Mouse (Mus musculus) midbrain, embryonic 15.5 days (tissue): ENCODE measurements around the gene Snrpe. TPM values are rescaled to one million over a fixed set of nuclear protein-coding genes. Genes with fewer than 3 reads are reported as not detected.
A peak's percentile ranks its signal among the peaks of the same experiment; 100 is the strongest.

Experiments
- ATAC-seq: fragments of 200-750 bp; cut with Nextera tagmentation; replicated peaks from 2 replicates; pipeline ENCODE4 v1.8.0; 2017; ENCODE audit warnings: moderate TSS enrichment
- H3K27ac ChIP-seq: fragments of 300-500 bp; sonication (generic); 2 replicates; pipeline ENCODE4 v1.5.1; 2015; ENCODE audit warnings: mild to moderate bottlenecking, inconsistent platforms
- H3K27me3 ChIP-seq: fragments of 300-500 bp; sonication (generic); replicated peaks from 2 replicates; pipeline ENCODE4 v1.6.1; 2015; ENCODE audit warnings: inconsistent platforms
- H3K36me3 ChIP-seq: fragments of 300-500 bp; sonication (generic); replicated peaks from 2 replicates; pipeline ENCODE4 v1.6.1; 2015; ENCODE audit warnings: inconsistent platforms
- H3K4me1 ChIP-seq: fragments of 300-500 bp; sonication (generic); 2 replicates; pipeline ENCODE4 v1.6.1; 2015; ENCODE audit warnings: inconsistent platforms
- H3K4me2 ChIP-seq: fragments of 300-500 bp; sonication (generic); 2 replicates; pipeline ENCODE4 v1.6.1; 2015; ENCODE audit warnings: inconsistent platforms, mild to moderate bottlenecking, moderate library complexity
- H3K4me3 ChIP-seq: fragments of 300-500 bp; sonication (generic); 2 replicates; pipeline ENCODE4 v1.5.1; 2015; ENCODE audit warnings: mild to moderate bottlenecking, inconsistent platforms
- H3K9ac ChIP-seq: fragments of 300-500 bp; sonication (generic); 2 replicates; pipeline ENCODE4 v1.6.1; 2015; ENCODE audit warnings: mild to moderate bottlenecking, inconsistent platforms
- H3K9me3 ChIP-seq: fragments of 300-500 bp; sonication (generic); 2 replicates; pipeline ENCODE4 v1.6.1; 2016; ENCODE audit warnings: inconsistent platforms
- WGBS: fragments of 180-500 bp; shearing (Covaris S2); methylation state at CpG from one replicate; pipeline ENCODE4 v1.1.7; 2015; ENCODE audit warnings: mixed read lengths; 5-methylcytosine and 5-hydroxymethylcytosine counted together
- polyA plus RNA-seq: library from polyadenylated mRNA; unstranded; fragments of >200 nt; fragmentation: Nextera tagmentation; extraction: Ambion mirVana; gene quantifications from 2 replicates; pipeline ENCODE4 v1.2.1, GENCODE M21; 2015

Gene Snrpe
- polyA plus RNA-seq = 416 and 427 TPM in 2 replicates

GRCm38 (mm10) chr1:133609771-133610502 is at the start of gene Snrpe:
Gene Snrpe, minus strand, starts transcription at chr1:133610291.
- H3K9ac ChIP-seq = peak within 1 kb of the TSS; percentile 98
- peaks cover 15% of the 10 kb centered on the region for H3K4me1 ChIP-seq
- no peaks in the 10 kb centered on the region for H3K9me3 ChIP-seq
- peaks cover 23% of the 10 kb centered on the region for H3K36me3 ChIP-seq
- H3K4me3 ChIP-seq = peak within 1 kb of the TSS; percentile 100
- peak; percentile 98 for ATAC-seq
- H3K4me2 ChIP-seq = peak within 1 kb of the TSS; percentile 67
- no peaks in the 10 kb centered on the region for H3K27me3 ChIP-seq
- H3K27ac ChIP-seq = peak within 1 kb of the TSS; percentile 96
- under 1% methylated on average over 73 of the region's 73 CpGs for WGBS

- H3K4me3 ChIP-seq = no peak overlapping the region
- no peaks in the 10 kb centered on the region for H3K27me3 ChIP-seq
- H3K4me1 ChIP-seq = peaks cover 51% of the 10 kb centered on the region
- H3K27ac ChIP-seq = no peak overlapping the region
- no peaks in the 10 kb centered on the region for H3K9me3 ChIP-seq
- no peak for ATAC-seq
- H3K9ac ChIP-seq = no peak overlapping the region
- H3K4me2 ChIP-seq = no peak overlapping the region
- no peaks in the 10 kb centered on the region; the same call in 1 of the 2 replicates for H3K36me3 ChIP-seq
- 85% methylated on average over 3 of the region's 3 CpGs for WGBS
These were observed 48.8 kb upstream of the Snrpe start for GRCm38 (mm10) chr1:133658878-133659277.

- 74% methylated on average over 5 of the region's 5 CpGs for WGBS
- no peaks in the 10 kb centered on the region for H3K27me3 ChIP-seq
- no peak overlapping the region for H3K9ac ChIP-seq
- H3K9me3 ChIP-seq = no peaks in the 10 kb centered on the region
- no peaks in the 10 kb centered on the region; the same call in 1 of the 2 replicates for H3K36me3 ChIP-seq
- no peak overlapping the region for H3K27ac ChIP-seq
- no peak overlapping the region for H3K4me2 ChIP-seq
- no peak for ATAC-seq
- H3K4me3 ChIP-seq = no peak overlapping the region
- peaks cover 57% of the 10 kb centered on the region for H3K4me1 ChIP-seq
These were observed 46.7 kb upstream of the Snrpe start for GRCm38 (mm10) chr1:133656811-133657210.

GRCm38 (mm10) chr1:133653033-133653432 is 42.9 kb upstream of the Snrpe start:
- H3K27ac ChIP-seq = no peak overlapping the region
- H3K36me3 ChIP-seq = peaks cover 3% of the 10 kb centered on the region; the same call in 1 of the 2 replicates
- H3K27me3 ChIP-seq = no peaks in the 10 kb centered on the region
- 94% methylated on average over 1 of the region's 1 CpGs for WGBS
- peaks cover 30% of the 10 kb centered on the region for H3K4me1 ChIP-seq
- no peak overlapping the region for H3K9ac ChIP-seq
- H3K4me2 ChIP-seq = no peak overlapping the region
- H3K9me3 ChIP-seq = no peaks in the 10 kb centered on the region
- no peak for ATAC-seq
- H3K4me3 ChIP-seq = no peak overlapping the region

- H3K27ac ChIP-seq = no peak overlapping the region
- H3K36me3 ChIP-seq = peaks cover 9% of the 10 kb centered on the region; the same call in 1 of the 2 replicates
- 95% methylated on average over 7 of the region's 7 CpGs for WGBS
- ATAC-seq = no peak
- no peak overlapping the region for H3K4me2 ChIP-seq
- no peak overlapping the region for H3K4me3 ChIP-seq
- H3K9ac ChIP-seq = no peak overlapping the region
- peaks cover 10% of the 10 kb centered on the region for H3K4me1 ChIP-seq
- H3K9me3 ChIP-seq = no peaks in the 10 kb centered on the region
- H3K27me3 ChIP-seq = no peaks in the 10 kb centered on the region
These were observed 40.4 kb upstream of the Snrpe start for GRCm38 (mm10) chr1:133650288-133651055.

- Histone ChIP-seq H3K4me3 (no peak overlapping the region), H3K27ac (no peak overlapping the region), H3K4me1 (no peaks in the 10 kb centered on the region), H3K9ac (no peak overlapping the region), H3K36me3 (peaks cover 42% of the 10 kb centered on the region; the same call in 1 of the 2 replicates), H3K4me2 (no peak overlapping the region), H3K27me3 (no peaks in the 10 kb centered on the region), H3K9me3 (no peaks in the 10 kb centered on the region)
- 94% methylated on average over 5 of the region's 5 CpGs for WGBS
- ATAC-seq = no peak
These were observed 35.6 kb upstream of the Snrpe start for GRCm38 (mm10) chr1:133645652-133646051.

GRCm38 (mm10) chr1:133641163-133641562 is 31.1 kb upstream of the Snrpe start:
- H3K4me3 ChIP-seq = no peak overlapping the region
- H3K9ac ChIP-seq = no peak overlapping the region
- H3K36me3 ChIP-seq = peaks cover 72% of the 10 kb centered on the region
- no peaks in the 10 kb centered on the region for H3K4me1 ChIP-seq
- no peak overlapping the region for H3K27ac ChIP-seq
- ATAC-seq = no peak
- no peaks in the 10 kb centered on the region for H3K9me3 ChIP-seq
- WGBS = 98% methylated on average over 2 of the region's 2 CpGs
- H3K27me3 ChIP-seq = no peaks in the 10 kb centered on the region
- H3K4me2 ChIP-seq = no peak overlapping the region

GRCm38 (mm10) chr1:133638517-133638916 is 28.4 kb upstream of the Snrpe start:
- Histone ChIP-seq H3K4me1 (no peaks in the 10 kb centered on the region), H3K36me3 (peaks cover 78% of the 10 kb centered on the region), H3K27ac (no peak overlapping the region), H3K4me2 (no peak overlapping the region), H3K4me3 (no peak overlapping the region), H3K27me3 (no peaks in the 10 kb centered on the region), H3K9me3 (no peaks in the 10 kb centered on the region), H3K9ac (no peak overlapping the region)
- no peak for ATAC-seq
- 92% methylated on average over 6 of the region's 6 CpGs for WGBS

- Histone ChIP-seq H3K4me2 (no peak overlapping the region), H3K27me3 (no peaks in the 10 kb centered on the region), H3K9ac (no peak overlapping the region), H3K36me3 (peaks cover 58% of the 10 kb centered on the region), H3K27ac (no peak overlapping the region), H3K9me3 (no peaks in the 10 kb centered on the region), H3K4me3 (no peak overlapping the region), H3K4me1 (no peaks in the 10 kb centered on the region)
- WGBS = 97% methylated on average over 2 of the region's 2 CpGs
- no peak for ATAC-seq
These were observed 22.1 kb upstream of the Snrpe start for GRCm38 (mm10) chr1:133632168-133632567.

GRCm38 (mm10) chr1:133625052-133625451 is 15.0 kb upstream of the Snrpe start:
- Histone ChIP-seq H3K36me3 (peaks cover 57% of the 10 kb centered on the region), H3K9me3 (no peaks in the 10 kb centered on the region), H3K4me3 (no peak overlapping the region), H3K27ac (no peak overlapping the region), H3K27me3 (no peaks in the 10 kb centered on the region), H3K9ac (no peak overlapping the region), H3K4me1 (no peaks in the 10 kb centered on the region), H3K4me2 (no peak overlapping the region)
- no peak for ATAC-seq
- WGBS = 68% methylated on average over 2 of the region's 2 CpGs

- Histone ChIP-seq H3K4me1 (no peaks in the 10 kb centered on the region), H3K4me2 (no peak overlapping the region), H3K36me3 (peaks cover 28% of the 10 kb centered on the region), H3K27me3 (no peaks in the 10 kb centered on the region), H3K4me3 (no peak overlapping the region), H3K27ac (no peak overlapping the region), H3K9me3 (no peaks in the 10 kb centered on the region), H3K9ac (no peak overlapping the region)
- 85% methylated on average over 8 of the region's 8 CpGs for WGBS
- ATAC-seq = no peak
These were observed 8.2 kb upstream of the Snrpe start for GRCm38 (mm10) chr1:133618311-133618710.

- H3K9ac ChIP-seq = no peak overlapping the region
- no peak overlapping the region for H3K4me2 ChIP-seq
- no peak overlapping the region for H3K27ac ChIP-seq
- ATAC-seq = no peak
- H3K4me3 ChIP-seq = no peak overlapping the region
- no peaks in the 10 kb centered on the region for H3K27me3 ChIP-seq
- peaks cover 25% of the 10 kb centered on the region for H3K36me3 ChIP-seq
- no peaks in the 10 kb centered on the region for H3K9me3 ChIP-seq
- no peaks in the 10 kb centered on the region for H3K4me1 ChIP-seq
- 73% methylated on average over 2 of the region's 2 CpGs for WGBS
These were observed 7.8 kb upstream of the Snrpe start for GRCm38 (mm10) chr1:133617908-133618307.
